Comparison of ENCODE assay signal across 17 mouse cellular contexts in the genomic region with DNA sequence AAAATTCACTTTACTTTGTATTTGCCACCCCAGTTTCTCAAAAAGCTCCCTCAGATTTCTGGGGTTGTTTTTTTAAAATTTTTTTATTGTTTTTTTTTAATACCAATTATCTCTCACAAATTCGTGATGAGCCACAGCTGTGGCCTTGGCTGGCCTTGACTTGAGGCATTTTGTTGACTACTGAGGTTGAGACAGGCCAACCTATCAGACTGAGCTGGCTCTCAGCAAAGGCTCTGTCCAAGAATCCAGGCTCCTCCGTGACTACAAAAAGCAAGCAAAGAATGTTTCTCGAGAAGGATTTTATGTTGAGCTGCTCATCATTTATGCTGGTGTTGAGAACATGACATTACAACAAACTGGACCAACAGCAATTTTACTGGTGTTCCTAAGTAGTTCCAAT.
DNase-seq lines count a peak whose midpoint lies in the region; ATAC-seq lines count a peak whose summit lies in the region.
"Had no signal": no experiment of that assay in that cellular context is flagged by ENCODE, and none has a peak within 500 bp of the region (broad histone marks: within the 10 kb centered on the region; RNA-seq: fewer than 3 reads in every experiment).

No protein-coding gene starts in this region.

- H3K27ac ChIP-seq in hindbrain, embryonic 11.5 days (ENCODE audit: low read depth, low read length), result no peak overlapping the region
- H3K27ac ChIP-seq: embryonic facial prominence, embryonic 15.5 days; heart, embryonic 13.5 days; hindbrain, postnatal 0 days; liver, embryonic 14.5 days had no signal

- 79% methylated on average over 3 of the region's 3 CpGs for WGBS in hindbrain, embryonic 11.5 days

- no peaks in the 10 kb centered on the region for H3K27me3 ChIP-seq in hindbrain, embryonic 11.5 days (ENCODE audit: control insufficient read depth, insufficient read depth, low read length)
- H3K27me3 ChIP-seq: embryonic facial prominence, embryonic 15.5 days; heart, embryonic 13.5 days had no signal

- no peaks in the 10 kb centered on the region for H3K36me3 ChIP-seq in hindbrain, embryonic 11.5 days (ENCODE audit: control insufficient read depth, insufficient read depth, low read length)
- H3K36me3 ChIP-seq: embryonic facial prominence, embryonic 15.5 days; heart, embryonic 13.5 days had no signal

- H3K4me3 ChIP-seq in hindbrain, embryonic 11.5 days (ENCODE audit: low read depth, low read length), result no peak overlapping the region
- H3K4me3 ChIP-seq: embryonic facial prominence, embryonic 15.5 days; heart, embryonic 13.5 days had no signal

- no peak for ATAC-seq in frontal cortex, adult (ENCODE audit: low TSS enrichment)
- ATAC-seq in hindbrain, embryonic 11.5 days (ENCODE audit: low FRiP score), result no peak
- ATAC-seq: CD4-positive, CD25-positive, alpha-beta regulatory T cell, adult 4 months; forebrain, embryonic 16.5 days; hindbrain, postnatal 0 days had no signal

- H3K9ac ChIP-seq in hindbrain, embryonic 11.5 days (ENCODE audit: low read depth, low read length), result no peak overlapping the region
- H3K9ac ChIP-seq: embryonic facial prominence, embryonic 15.5 days; heart, embryonic 13.5 days; liver, embryonic 14.5 days had no signal

- DNase-seq in heart, postnatal 10 days, result peak; percentile 38 to 44
- DNase-seq in heart, postnatal 25 days (ENCODE audit: low spot score), result no peak
- peak; percentile 32 for DNase-seq in NIH3T3 (ENCODE audit: low read depth)
- DNase-seq in adrenal gland, postnatal 36 days, result peak; percentile 16 to 39
- peak; percentile 48 to 59 for DNase-seq in kidney, postnatal 4 days
- no peak for DNase-seq in left cerebral cortex, postnatal 36 days (ENCODE audit: low spot score in 2 of 2)
- no peak for DNase-seq in hindbrain, embryonic 11.5 days (ENCODE audit: low spot score)
- DNase-seq: left cerebral cortex, postnatal 4 days; spleen, adult 18-20 months had no signal

- H3K4me1 ChIP-seq in hindbrain, embryonic 11.5 days (replicated peaks; ENCODE audit: control insufficient read depth, insufficient read depth, low read length), result no peaks in the 10 kb centered on the region
- H3K4me1 ChIP-seq: embryonic facial prominence, embryonic 15.5 days had no signal

- H3K4me2 ChIP-seq in hindbrain, embryonic 11.5 days (replicated peaks; ENCODE audit: low read depth, low read length), result no peak overlapping the region
- H3K4me2 ChIP-seq: embryonic facial prominence, embryonic 15.5 days; heart, embryonic 13.5 days; midbrain, embryonic 11.5 days had no signal

- no peaks in the 10 kb centered on the region for H3K9me3 ChIP-seq in hindbrain, embryonic 11.5 days (ENCODE audit: control insufficient read depth, low read length)
- H3K9me3 ChIP-seq: embryonic facial prominence, embryonic 15.5 days; heart, embryonic 13.5 days had no signal

- intact Hi-C loops in heart, postnatal 10 days (cut with DNase I), result no loop called here
- intact Hi-C loops in heart, postnatal 25 days (cut with DNase I), result no loop called here
- intact Hi-C loops in left cerebral cortex, postnatal 36 days (cut with DNase I), result no loop called here

Comparison
In these comparisons a context has a peak if more than half of its experiments do, and no peak if none do; other contexts are left out.
1. DNase-seq: peak in heart, postnatal 10 days (2 of 2), NIH3T3 (single experiment), adrenal gland, postnatal 36 days (2 of 2) and kidney, postnatal 4 days (2 of 2); none in heart, postnatal 25 days (single experiment), left cerebral cortex, postnatal 36 days (0 of 2) and hindbrain, embryonic 11.5 days (single experiment).